Mouse (Mus musculus) c-Kit-positive CD71-positive TER-119-negative erythroid progenitor cells, embryonic 14.5 days (primary cell): ENCODE data around the gene Thsd7a.

Experiments used
- DNase-seq: peaks from one replicate; pipeline ENCODE4 v3.0.0-alpha.2; 2013; ENCODE audit warnings: low read depth

Gene Thsd7a

GRCm38 (mm10) chr6:12649633-12650032 is 99.6 kb downstream of the Thsd7a start:
- DNase-seq = no peak

- no peak for DNase-seq
Observed at GRCm38 (mm10) chr6:12628637-12629246, 120.5 kb downstream of the Thsd7a start.

- no peak for DNase-seq
Observed at GRCm38 (mm10) chr6:12606638-12607246, 142.5 kb downstream of the Thsd7a start.

- no peak for DNase-seq
Observed at GRCm38 (mm10) chr6:12602927-12603326, 146.3 kb downstream of the Thsd7a start.

- DNase-seq = no peak
Observed at GRCm38 (mm10) chr6:12602161-12602560, 147.0 kb downstream of the Thsd7a start.

GRCm38 (mm10) chr6:12584456-12584855 is 164.8 kb downstream of the Thsd7a start:
- no peak for DNase-seq

- DNase-seq = no peak
Observed at GRCm38 (mm10) chr6:12581143-12581542, 168.1 kb downstream of the Thsd7a start.

GRCm38 (mm10) chr6:12575619-12576216 is 173.5 kb downstream of the Thsd7a start:
- no peak for DNase-seq

GRCm38 (mm10) chr6:12572202-12572601 is 177.0 kb downstream of the Thsd7a start:
- DNase-seq = no peak

GRCm38 (mm10) chr6:12565136-12565535 is 184.1 kb downstream of the Thsd7a start:
- no peak for DNase-seq

GRCm38 (mm10) chr6:12562336-12562735 is 186.9 kb downstream of the Thsd7a start:
- DNase-seq = no peak

GRCm38 (mm10) chr6:12560500-12560899 is 188.7 kb downstream of the Thsd7a start:
- no peak for DNase-seq

GRCm38 (mm10) chr6:12555114-12556099 is 193.8 kb downstream of the Thsd7a start:
- no peak for DNase-seq

GRCm38 (mm10) chr6:12551176-12551575 is 198.0 kb downstream of the Thsd7a start:
- DNase-seq = no peak

- no peak for DNase-seq
Observed at GRCm38 (mm10) chr6:12550054-12550655, 199.1 kb downstream of the Thsd7a start.

GRCm38 (mm10) chr6:12544096-12544495 is 205.1 kb downstream of the Thsd7a start:
- no peak for DNase-seq

GRCm38 (mm10) chr6:12542496-12542895 is 206.7 kb downstream of the Thsd7a start:
- no peak for DNase-seq

GRCm38 (mm10) chr6:12519121-12519520 is 230.1 kb downstream of the Thsd7a start:
- no peak for DNase-seq

GRCm38 (mm10) chr6:12518283-12518903 is 230.8 kb downstream of the Thsd7a start:
- no peak for DNase-seq

- DNase-seq = no peak
Observed at GRCm38 (mm10) chr6:12517726-12518125, 231.5 kb downstream of the Thsd7a start.

GRCm38 (mm10) chr6:12506877-12507276 is 242.3 kb downstream of the Thsd7a start:
- DNase-seq = no peak
